Mouse (Mus musculus): ENCODE results near the gene Nhlh1.

The Nhlh1 gene

DNA sequence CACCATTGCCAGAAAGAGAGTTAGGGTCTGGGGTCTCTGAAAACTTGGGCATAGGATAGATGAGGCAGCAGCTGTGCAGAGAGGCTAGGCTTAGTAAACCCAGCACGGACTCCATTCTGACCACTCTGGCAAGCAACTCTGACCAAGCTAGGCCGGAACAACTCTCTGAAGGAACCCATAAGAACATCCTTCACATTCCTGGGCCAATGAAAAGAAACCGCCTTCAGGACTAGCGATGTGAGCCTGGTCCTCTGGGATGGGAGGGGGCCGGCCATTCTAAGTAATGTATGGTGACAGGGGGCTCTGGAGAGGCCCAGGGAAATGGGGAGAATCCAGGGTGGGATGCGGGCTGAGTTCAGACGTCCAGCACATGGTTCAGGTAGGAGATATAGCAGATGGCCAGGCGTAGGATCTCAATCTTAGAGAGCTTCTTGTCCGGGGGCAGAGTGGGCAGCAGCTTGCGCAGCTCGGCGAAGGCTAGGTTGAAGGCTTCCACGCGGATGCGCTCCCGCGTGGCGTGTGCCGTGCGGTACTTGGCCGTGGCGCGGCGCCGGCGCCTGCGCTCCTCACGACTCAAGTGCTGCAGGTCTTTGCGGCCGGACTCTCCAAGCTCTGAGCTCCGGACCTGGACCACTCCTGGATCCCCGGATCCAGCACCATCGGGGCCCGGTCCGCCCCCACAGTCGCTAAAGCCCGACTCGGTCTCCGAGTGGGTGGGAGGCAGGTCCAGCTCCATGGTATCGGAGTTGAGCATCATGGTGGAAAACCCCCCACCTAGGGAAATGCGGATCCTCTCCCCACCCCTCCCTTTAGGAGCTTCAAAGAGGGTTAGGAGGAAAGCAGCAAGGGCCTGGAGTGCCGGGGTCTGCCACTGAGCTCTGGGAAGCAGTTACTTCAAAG is 3.6 kb downstream of the Nhlh1 start:
- DNase-seq (ENCODE audit: low spot score in 2 of 2): no peak

GRCm38 (mm10) chr1:172052766-172053279 is 4.5 kb downstream of the Nhlh1 start:
- DNase-seq (ENCODE audit: low spot score in 2 of 2): no peak

DNA sequence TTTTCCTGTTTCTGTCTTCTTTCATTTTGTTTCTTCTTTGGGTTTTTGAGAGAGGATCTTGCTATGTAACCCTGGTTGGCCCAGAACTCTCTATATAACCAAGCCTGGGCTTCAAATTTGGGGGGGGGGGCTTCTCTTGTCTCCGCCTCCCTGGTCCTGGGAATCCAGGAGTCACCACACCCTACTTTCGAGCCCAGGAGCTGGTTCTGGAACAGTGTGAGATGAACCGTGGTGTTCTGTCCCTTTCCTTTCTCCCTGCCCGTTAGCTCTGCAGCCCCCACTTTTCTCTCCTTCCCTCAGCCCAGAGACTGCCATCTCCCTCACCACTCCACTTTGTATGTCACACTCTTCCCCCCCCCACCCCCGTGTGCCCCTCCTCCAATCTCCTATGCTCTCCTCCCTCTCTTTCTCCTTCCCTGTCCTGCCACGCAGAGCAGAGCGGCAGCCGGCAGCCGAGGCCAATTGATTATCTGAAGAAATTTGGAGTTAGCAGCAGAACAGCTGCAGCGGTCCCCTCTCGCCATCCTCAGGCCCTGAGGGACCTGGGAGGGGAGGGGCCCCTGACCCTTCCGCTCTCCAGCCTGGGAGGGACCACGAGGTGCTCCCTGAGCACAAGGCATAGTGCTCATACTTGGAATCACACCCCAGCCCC is 8.1 kb downstream of the Nhlh1 start:
- no peak for DNase-seq (ENCODE audit: low spot score in 2 of 2)

DNA sequence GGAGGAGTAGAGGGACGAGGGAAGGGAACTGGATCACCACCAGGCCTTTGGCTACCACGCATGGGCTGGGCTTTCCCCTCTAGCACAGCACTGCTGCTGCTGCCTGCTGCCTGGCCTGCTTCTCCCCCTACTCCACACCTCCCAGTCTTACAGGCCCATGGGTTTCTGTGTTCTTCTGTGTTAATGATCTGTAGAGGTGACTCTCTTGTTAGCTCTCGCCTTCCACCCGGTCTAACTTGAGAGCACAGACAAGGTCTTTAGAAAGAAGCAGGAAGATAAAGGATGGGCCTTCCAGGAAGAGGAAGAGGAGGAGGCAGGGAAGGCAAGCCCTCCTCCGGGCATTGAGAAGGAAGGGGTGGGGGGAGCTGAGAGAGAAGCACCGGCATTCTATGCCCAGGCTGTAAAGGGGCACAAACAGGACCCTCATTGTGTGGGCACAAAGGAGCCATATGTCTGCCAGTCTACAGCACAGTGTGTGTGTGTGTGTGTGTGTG is 9.1 kb downstream of the Nhlh1 start:
- no peak for DNase-seq (ENCODE audit: low spot score in 2 of 2)

GRCm38 (mm10) chr1:172046938-172047337 is 10.4 kb downstream of the Nhlh1 start:
- peak; percentile 54 to 85 for DNase-seq (ENCODE audit: low spot score in 2 of 2)

DNA sequence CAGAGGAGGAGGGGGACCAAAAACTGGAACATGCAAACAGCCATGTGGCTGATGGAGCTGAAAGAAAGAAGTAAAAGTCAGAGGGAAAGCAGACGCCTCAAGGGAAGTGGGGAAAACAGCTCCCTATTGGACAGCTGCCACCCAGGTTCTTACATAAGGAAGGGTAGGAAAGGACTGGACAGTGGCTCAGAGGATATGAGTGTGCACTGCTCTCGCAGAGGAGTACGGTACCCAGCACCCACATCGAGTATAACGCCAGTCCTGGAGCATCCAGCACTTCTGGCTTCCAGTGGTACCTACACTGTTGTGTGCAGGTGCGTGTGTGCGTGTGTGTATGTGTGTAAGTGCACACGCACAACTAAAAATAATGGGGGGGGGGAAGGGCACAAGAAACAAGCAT is 11.0 kb downstream of the Nhlh1 start:
- DNase-seq (ENCODE audit: low spot score in 2 of 2): no peak

GRCm38 (mm10) chr1:172029914-172030313 is 27.5 kb downstream of the Nhlh1 start:
- DNase-seq (ENCODE audit: low spot score in 2 of 2): no peak

GRCm38 (mm10) chr1:172028394-172029275 is 28.7 kb downstream of the Nhlh1 start, which contains the start of gene Vangl2:
Vangl2 (minus strand) TSS chr1:172028444.
- no peak for DNase-seq (ENCODE audit: low spot score in 2 of 2)

DNA sequence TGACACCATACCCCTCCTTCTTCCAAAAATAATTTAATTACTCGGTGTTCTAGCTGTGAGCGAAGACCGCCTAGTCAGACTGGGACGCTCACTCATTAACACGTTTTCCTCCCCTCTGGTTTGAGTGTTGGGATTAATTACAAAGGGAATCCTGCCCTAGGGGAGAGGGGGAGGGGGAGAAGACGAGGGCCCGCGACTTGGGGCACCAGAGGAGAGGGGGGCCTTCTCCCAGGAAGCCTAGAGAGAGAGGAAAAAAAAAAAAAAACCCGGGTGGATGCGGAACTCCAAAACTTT is 29.6 kb downstream of the Nhlh1 start:
- DNase-seq (ENCODE audit: low spot score in 2 of 2): no peak

DNA sequence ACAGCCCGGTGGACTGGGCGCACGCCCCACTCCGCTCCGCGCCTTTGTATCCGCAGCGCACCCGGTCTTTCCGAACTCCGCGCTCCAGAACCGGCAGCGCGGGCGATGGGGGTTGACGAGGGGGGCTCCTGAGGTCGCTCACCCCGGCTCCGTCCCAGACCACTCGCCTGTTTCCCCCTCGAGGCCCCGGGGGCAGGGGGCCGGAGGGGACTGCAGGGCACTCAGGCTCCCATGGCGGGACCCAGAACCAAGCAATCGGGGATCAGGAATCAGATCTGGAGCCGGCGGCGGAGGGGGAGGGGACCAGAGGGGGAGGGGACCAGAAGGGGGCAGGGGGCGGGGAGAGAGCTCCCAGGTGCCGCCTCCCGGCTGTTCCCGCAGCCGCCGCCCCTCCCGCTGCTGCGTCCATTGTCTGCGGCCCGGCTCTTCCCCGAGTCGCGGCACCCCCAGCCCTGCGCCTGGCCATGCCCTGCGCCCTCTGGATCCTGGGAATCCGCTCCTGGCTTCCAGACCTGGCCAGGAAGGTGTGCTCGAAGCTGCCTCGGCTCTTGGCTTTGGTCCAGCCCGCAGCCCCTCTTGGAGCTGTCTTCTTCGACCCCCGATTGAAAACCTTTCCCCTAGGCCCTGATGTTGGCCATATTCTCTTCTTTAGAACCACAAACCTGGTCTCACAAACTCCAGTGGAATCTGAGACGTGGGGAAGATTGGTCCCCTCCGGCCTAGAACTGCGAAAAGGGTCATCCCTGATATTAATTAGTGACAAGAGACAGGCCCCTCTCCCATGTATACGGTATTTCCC is 30.2 kb downstream of the Nhlh1 start:
- DNase-seq (ENCODE audit: low spot score in 2 of 2): peak; percentile 80 to 93

GRCm38 (mm10) chr1:172026201-172026901 is 31.0 kb downstream of the Nhlh1 start:
- DNase-seq (ENCODE audit: low spot score in 2 of 2): no peak

DNA sequence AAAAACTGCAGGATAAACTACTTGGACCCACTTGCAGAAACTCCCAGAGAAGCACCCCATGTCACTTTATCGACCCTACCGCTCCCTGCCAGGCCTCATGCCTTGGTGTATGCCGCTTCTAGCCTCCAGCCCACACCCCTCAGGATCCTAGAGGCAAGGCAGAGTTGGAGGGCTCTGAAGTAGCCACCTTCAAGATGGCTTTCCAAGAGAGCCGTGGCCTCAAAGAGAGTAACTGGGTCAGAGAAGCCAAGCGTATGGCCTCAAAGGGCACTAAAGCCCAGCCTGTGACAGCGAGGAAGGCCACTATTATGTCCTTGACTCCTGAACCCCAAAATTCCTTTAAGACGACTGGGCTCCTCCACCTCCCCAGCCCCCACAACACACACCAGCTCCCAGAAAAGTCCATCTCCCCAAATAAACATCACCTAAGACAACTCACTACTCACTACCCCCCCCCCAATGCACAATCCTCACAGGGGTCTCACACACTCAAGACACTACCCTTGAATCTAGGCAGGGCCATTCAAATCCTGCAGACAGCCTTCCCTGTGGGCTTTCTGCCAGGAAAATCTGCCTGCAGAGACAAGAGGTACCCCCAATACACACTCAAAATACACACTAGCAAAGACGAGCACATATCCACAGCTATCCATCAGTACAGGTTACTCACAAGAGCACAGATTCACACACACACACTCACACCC is 32.0 kb downstream of the Nhlh1 start:
- DNase-seq (ENCODE audit: low spot score in 2 of 2): no peak

DNA sequence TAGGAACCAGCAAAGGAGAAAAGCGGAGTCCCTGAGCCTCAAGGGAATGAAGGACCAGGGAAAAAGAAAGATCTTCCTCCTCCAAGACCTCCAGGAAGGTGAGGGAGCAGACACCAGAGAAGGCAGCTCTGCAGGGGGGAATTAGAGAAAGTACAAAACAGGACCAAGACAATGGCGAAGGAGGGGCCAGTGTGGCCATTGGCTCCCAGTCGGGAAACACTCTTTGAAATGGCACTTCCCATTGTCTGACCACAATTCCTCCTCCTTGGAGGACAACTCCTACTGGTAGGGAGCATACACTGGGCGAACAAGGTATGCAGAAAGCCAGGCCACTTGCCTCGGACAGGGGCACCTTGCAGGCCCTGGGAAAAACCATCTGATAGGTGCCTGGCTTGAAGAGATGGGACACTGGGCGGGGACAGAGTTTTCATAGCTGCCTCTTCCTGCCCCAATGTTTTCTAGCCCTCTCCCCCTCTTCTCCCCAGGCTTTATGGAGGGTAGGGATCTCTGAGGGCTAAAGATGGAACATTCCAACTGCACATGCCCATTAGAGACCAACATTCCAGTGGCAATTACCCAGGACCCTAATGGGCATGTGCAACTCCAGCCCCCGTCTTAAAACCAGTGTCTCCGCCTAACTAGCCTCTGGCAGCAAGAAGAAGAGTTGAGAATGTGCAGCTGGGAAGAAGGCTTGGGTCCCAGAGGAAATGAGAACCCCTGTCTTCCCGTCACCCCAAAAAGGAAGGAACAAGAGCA is 33.1 kb downstream of the Nhlh1 start:
- no peak for DNase-seq (ENCODE audit: low spot score in 2 of 2)

DNA sequence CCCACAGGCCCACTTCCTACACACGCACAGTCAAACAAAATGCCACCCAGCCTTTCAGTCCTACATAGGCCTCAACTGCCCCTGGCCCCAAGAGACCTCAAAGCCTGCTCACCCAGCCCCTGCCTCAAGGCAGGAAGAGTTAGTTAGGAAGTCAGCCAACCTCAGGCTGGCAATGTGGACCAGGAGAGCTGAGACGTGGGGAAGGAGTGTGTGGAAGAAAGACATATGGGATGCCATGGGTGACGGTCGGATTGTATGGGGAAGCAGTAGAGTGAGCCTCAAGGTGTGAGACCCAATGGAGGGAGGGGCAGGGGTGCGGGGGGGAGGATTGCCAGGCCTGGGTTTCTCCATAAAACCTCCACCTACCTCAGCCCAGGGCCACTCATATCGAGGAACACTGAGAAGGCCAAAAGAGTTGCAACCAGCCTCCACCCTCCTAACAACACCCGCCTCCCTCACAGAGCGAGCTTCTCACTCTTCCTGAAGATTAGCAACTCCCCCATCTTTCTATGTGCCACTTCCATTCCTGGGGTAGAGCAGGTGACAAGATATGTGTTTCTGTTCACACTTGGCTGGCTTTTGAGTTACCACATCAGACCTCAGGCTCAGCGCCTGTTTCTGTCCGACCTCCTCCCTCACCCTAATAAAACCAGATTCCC is 37.4 kb downstream of the Nhlh1 start:
- peak in 1 of 2 experiments; percentile 51 for DNase-seq (ENCODE audit: low spot score in 2 of 2)

- peak in 1 of 2 experiments; percentile 55 for DNase-seq (ENCODE audit: low spot score in 2 of 2)
Observed at GRCm38 (mm10) chr1:172019339-172019738, 38.0 kb downstream of the Nhlh1 start.

DNA sequence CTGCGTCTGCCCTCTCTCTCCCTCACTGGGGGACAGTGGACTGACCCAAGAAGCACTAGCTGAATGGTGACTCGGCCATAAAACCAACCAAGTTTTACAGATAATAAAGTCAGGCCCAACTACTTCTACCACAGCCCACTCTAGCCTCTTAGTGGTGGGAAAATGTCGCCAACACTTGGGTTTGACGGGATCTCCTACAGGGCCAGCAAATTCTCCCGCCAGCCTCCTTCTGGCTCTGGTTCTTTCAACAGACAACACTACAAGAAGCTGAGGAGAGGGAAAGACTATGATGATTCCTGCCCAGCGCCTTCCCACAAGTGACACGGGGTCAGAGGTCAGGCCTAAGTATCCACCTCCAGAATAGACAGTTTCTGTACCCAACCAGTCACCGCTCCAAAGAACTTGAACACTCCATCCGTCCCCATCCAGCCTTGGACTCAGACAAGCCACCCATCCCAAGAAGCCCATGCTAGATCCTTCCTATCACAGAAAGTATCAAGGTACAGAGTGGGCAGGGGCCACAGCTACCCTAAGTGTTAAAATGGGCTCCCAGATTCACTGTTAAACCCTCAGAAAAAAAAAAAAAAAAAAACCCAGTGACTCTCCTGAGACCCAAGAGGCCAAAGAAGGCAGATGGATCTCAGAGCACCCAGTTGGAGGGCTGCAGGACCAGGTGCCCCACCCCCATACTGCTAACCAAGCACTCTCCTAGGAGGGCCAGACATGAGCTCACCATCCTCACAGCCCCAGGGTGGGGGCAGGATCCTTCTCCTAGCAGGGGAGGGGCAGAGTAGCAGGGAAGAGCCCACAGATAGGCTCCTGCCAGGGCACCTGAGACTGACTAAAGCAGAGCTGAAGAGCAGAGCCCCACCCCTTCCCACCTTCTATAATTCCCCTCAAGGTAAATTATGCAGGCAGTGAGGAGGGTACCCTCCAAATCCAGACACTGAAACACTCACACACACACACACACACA is 38.7 kb downstream of the Nhlh1 start:
- no peak for DNase-seq (ENCODE audit: low spot score in 2 of 2)

DNA sequence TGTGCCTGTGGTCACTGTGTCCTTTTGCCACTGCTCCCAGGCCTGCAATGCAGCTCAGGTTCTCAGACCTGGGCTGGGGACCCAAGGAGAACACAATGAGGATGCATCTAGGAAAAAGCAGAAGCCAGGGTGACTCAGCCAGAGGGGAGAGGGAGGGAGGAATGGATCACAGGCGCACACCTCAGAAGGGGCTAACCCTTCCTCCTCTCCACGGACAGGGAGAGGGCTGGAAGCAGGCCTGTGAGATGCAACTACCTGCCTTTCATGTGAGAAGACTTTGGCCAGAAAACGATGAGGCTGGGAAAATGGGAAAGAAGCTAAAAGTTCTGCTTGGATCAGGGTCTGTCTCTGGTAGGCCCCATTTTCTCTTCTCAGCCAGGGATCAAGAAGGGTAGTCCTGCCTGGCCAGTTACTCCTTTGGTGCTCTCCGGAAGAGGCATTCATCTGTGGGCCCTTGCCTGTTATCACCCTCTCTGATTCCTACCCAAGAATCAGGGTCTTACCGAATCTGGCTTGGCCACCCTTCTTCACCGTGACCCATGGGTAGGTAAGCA is 39.8 kb downstream of the Nhlh1 start:
- peak in 1 of 2 experiments; percentile 55 for DNase-seq (ENCODE audit: low spot score in 2 of 2)
